Mouse (Mus musculus) left cerebral cortex, adult 8-10 months (tissue): ENCODE results near the gene Pcdh15. TPM values are rescaled to one million over a fixed set of nuclear protein-coding genes. Genes with fewer than 3 reads are reported as not detected.

ENCODE experiments used
- DNase-seq, 2 experiments: peaks; one replicate each; pipeline ENCODE4 v3.0.0; 2022; ENCODE audit warnings: low spot score in 2 of 2
- total RNA-seq, 4 experiments: library from RNA; stranded (reverse); gene quantifications; 2 replicates each; pipeline ENCODE4 v1.2.4; 2022

Gene Pcdh15
- total RNA-seq, 4 experiments from 2014 or later = 23.8 to 30.6 (median 26.1) TPM

- no peak for DNase-seq
These were observed 1170.6 kb downstream of the Pcdh15 start for GRCm38 (mm10) chr10:74269637-74270269.

- no peak for DNase-seq
These were observed 1171.8 kb downstream of the Pcdh15 start for GRCm38 (mm10) chr10:74270894-74271293.

GRCm38 (mm10) chr10:74304120-74304519 is 1205.0 kb downstream of the Pcdh15 start:
- no peak for DNase-seq

- DNase-seq = no peak
These were observed 1206.5 kb downstream of the Pcdh15 start for GRCm38 (mm10) chr10:74305439-74306158.

GRCm38 (mm10) chr10:74307035-74307434 is 1207.9 kb downstream of the Pcdh15 start:
- DNase-seq = no peak

GRCm38 (mm10) chr10:74316091-74316490 is 1216.9 kb downstream of the Pcdh15 start:
- no peak for DNase-seq

GRCm38 (mm10) chr10:74335412-74335811 is 1236.3 kb downstream of the Pcdh15 start:
- no peak for DNase-seq

GRCm38 (mm10) chr10:74339247-74340160 is 1240.4 kb downstream of the Pcdh15 start:
- DNase-seq = no peak

GRCm38 (mm10) chr10:74359526-74359925 is 1260.4 kb downstream of the Pcdh15 start:
- no peak for DNase-seq

- DNase-seq = no peak
These were observed 1279.6 kb downstream of the Pcdh15 start for GRCm38 (mm10) chr10:74378697-74379096.

- DNase-seq = no peak
These were observed 1280.4 kb downstream of the Pcdh15 start for GRCm38 (mm10) chr10:74379276-74380134.

GRCm38 (mm10) chr10:74387538-74388499 is 1288.7 kb downstream of the Pcdh15 start:
- no peak for DNase-seq

- DNase-seq = peak in 1 of 2 experiments; percentile 82
These were observed 1304.0 kb downstream of the Pcdh15 start for GRCm38 (mm10) chr10:74403111-74403510.

- no peak for DNase-seq
These were observed 1314.9 kb downstream of the Pcdh15 start for GRCm38 (mm10) chr10:74414021-74414420.

- DNase-seq = no peak
These were observed 1315.8 kb downstream of the Pcdh15 start for GRCm38 (mm10) chr10:74414945-74415344.

GRCm38 (mm10) chr10:74415359-74415758 is 1316.2 kb downstream of the Pcdh15 start:
- no peak for DNase-seq

- no peak for DNase-seq
These were observed 1316.8 kb downstream of the Pcdh15 start for GRCm38 (mm10) chr10:74415949-74416348.

GRCm38 (mm10) chr10:74450069-74450468 is 1350.9 kb downstream of the Pcdh15 start:
- no peak for DNase-seq

GRCm38 (mm10) chr10:74463972-74464371 is 1364.8 kb downstream of the Pcdh15 start:
- no peak for DNase-seq

- no peak for DNase-seq
These were observed 1381.6 kb downstream of the Pcdh15 start for GRCm38 (mm10) chr10:74480779-74481178.
